Mouse (Mus musculus) ES-E14 (cell line): Measurements from ENCODE around the gene Hacd3. TPM values are rescaled to one million over a fixed set of nuclear protein-coding genes. Genes with fewer than 3 reads are reported as not detected.

Experiments
- DNase-seq: peaks from one replicate; pipeline ENCODE4 v3.0.0-alpha.2; 2013; ENCODE audit warnings: low read depth, low spot score
- H3K27ac ChIP-seq: 2 replicates; pipeline ENCODE4 v1.5.1; 2012; ENCODE audit warnings: low read depth, mild to moderate bottlenecking, low read length, moderate library complexity, mixed read lengths; ENCODE audit not compliant: poor library complexity, insufficient read depth, severe bottlenecking
- H3K36me3 ChIP-seq: 2 replicates; pipeline ENCODE4 v1.6.1; 2012; ENCODE audit warnings: mild to moderate bottlenecking, low read length, moderate library complexity, mixed read lengths; ENCODE audit not compliant: control insufficient read depth, poor library complexity, insufficient read depth, severe bottlenecking
- H3K4me1 ChIP-seq, 2 experiments: fragments of 150-350 bp in 1 of 2; sonication (generic) in 1 of 2; 2 replicates each; pipeline ENCODE4 v1.6.1; 2012; ENCODE audit warnings: low read length in 2 of 2, mild to moderate bottlenecking in 1 of 2, mixed read lengths in 1 of 2; ENCODE audit not compliant: control insufficient read depth in 2 of 2, insufficient read depth in 2 of 2, poor library complexity in 1 of 2
- H3K4me3 ChIP-seq, 2 experiments: fragments of 150-350 bp in 1 of 2; sonication (generic) in 1 of 2; 2 replicates each; pipeline ENCODE4 v1.5.1; 2012; ENCODE audit warnings: low read length in 2 of 2, low read depth in 1 of 2, mild to moderate bottlenecking in 1 of 2, mixed read lengths in 1 of 2; ENCODE audit not compliant: insufficient read depth in 1 of 2, poor library complexity in 1 of 2, severe bottlenecking in 1 of 2
- H3K9ac ChIP-seq: 2 replicates; pipeline ENCODE4 v1.6.1; 2012; ENCODE audit warnings: low read depth, mild to moderate bottlenecking, low read length, mixed read lengths; ENCODE audit not compliant: poor library complexity, insufficient read depth, severe bottlenecking
- H3K9me3 ChIP-seq: fragments of 150-350 bp; sonication (generic); 2 replicates; pipeline ENCODE4 v1.6.1; 2012; ENCODE audit warnings: low read depth, mild to moderate bottlenecking, low read length; ENCODE audit not compliant: control insufficient read depth, insufficient read depth
- CHD2 ChIP-seq: IDR thresholded peaks from 2 replicates; pipeline ENCODE4 v1.6.1; 2014; ENCODE audit warnings: mild to moderate bottlenecking, low read depth, low read length, inconsistent platforms
- HCFC1 ChIP-seq: IDR thresholded peaks from 2 replicates; pipeline ENCODE4 v1.6.1; 2012; ENCODE audit warnings: low read length, inconsistent platforms, borderline replicate concordance; ENCODE audit not compliant: insufficient read depth
- MAFK ChIP-seq: IDR thresholded peaks from 2 replicates; pipeline ENCODE4 v1.6.1; 2014; ENCODE audit warnings: mild to moderate bottlenecking, low read depth, low read length, inconsistent platforms; ENCODE audit not compliant: insufficient read depth
- ZC3H11A ChIP-seq: IDR thresholded peaks from 2 replicates; pipeline ENCODE4 v1.6.1; 2012; ENCODE audit warnings: low read depth, mild to moderate bottlenecking, inconsistent platforms, low read length, borderline replicate concordance
- ZNF384 ChIP-seq: IDR thresholded peaks from 2 replicates; pipeline ENCODE4 v1.6.1; 2012; ENCODE audit warnings: low read depth, low read length, inconsistent platforms
- in situ Hi-C, 2 experiments: fragments of 600-800 bp; cut with MboI; formaldehyde crosslinking; loops; one replicate each; pipeline ENCODE4 v1.15.1; 2025; ENCODE audit warnings: low sequenced_read_pairs in 2 of 2, inconsistent platforms in 1 of 2; ENCODE audit not compliant: unreplicated experiment in 2 of 2
- total RNA-seq: library from RNA; depleted of rRNA; stranded (reverse); fragments of 300-350 nt; gene quantifications from 2 replicates; pipeline ENCODE4 v1.2.3, GENCODE M21; 2012

The Hacd3 gene
- total RNA-seq, 1 experiment, result 50.1 TPM

- Histone ChIP-seq H3K4me3 (no peak overlapping the region), H3K27ac (no peak overlapping the region), H3K36me3 (no peaks in the 10 kb centered on the region), H3K9ac (no peak overlapping the region), H3K9me3 (no peaks in the 10 kb centered on the region), H3K4me1 (peaks cover 0 to under 1% of the 10 kb centered on the region in 2 experiments; a peak in 2 of 4 replicates)
- TF ChIP-seq ZC3H11A, result no peak
- TF ChIP-seq MAFK, result no peak
- in situ Hi-C loops, result no loop called here
- no peak for DNase-seq
Observed at GRCm38 (mm10) chr9:65027241-65027640, 5.7 kb upstream of the Hacd3 start.

GRCm38 (mm10) chr9:65023447-65023846, 2.0 kb upstream of the Hacd3 start:
- H3K4me1 ChIP-seq, result peaks cover 2 to 6% of the 10 kb centered on the region in 2 experiments; a peak in 2 of 4 replicates
- H3K27ac ChIP-seq, result no peak overlapping the region
- in situ Hi-C loops, result no loop called here
- H3K4me3 ChIP-seq, result no peak overlapping the region
- H3K9ac ChIP-seq, result no peak overlapping the region
- TF ChIP-seq ZNF384, result no peak
- no peak for TF ChIP-seq MAFK
- no peak for TF ChIP-seq CHD2
- TF ChIP-seq HCFC1, result no peak
- no peak for TF ChIP-seq ZC3H11A
- H3K9me3 ChIP-seq, result no peaks in the 10 kb centered on the region
- no peaks in the 10 kb centered on the region for H3K36me3 ChIP-seq
- no peak for DNase-seq

- TF ChIP-seq HCFC1 (no peak), ZC3H11A (no peak), CHD2 (no peak), MAFK (peak; percentile 82), ZNF384 (no peak)
- Histone ChIP-seq H3K9ac (no peak overlapping the region), H3K9me3 (no peaks in the 10 kb centered on the region), H3K4me3 (no peak overlapping the region), H3K4me1 (peaks cover 2 to 6% of the 10 kb centered on the region in 2 experiments; a peak in 2 of 4 replicates), H3K36me3 (no peaks in the 10 kb centered on the region), H3K27ac (no peak overlapping the region)
- in situ Hi-C loops, result no loop called here
- DNase-seq, result peak; percentile 15
Observed at GRCm38 (mm10) chr9:65022580-65023135, 1.2 kb upstream of the Hacd3 start.

- peak overlapping the region; percentile 61; the same call in 1 of the 2 replicates for H3K9ac ChIP-seq
- TF ChIP-seq CHD2 (no peak), MAFK (no peak), ZNF384 (no peak), HCFC1 (no peak), ZC3H11A (no peak)
- no peak overlapping the region for H3K27ac ChIP-seq
- DNase-seq, result no peak
- in situ Hi-C loops, result no loop called here
- H3K36me3 ChIP-seq, result no peaks in the 10 kb centered on the region
- peaks cover 2 to 6% of the 10 kb centered on the region in 2 experiments; a peak in 2 of 4 replicates for H3K4me1 ChIP-seq
- peak overlapping the region; percentile 18 to 72; a peak in 3 of 4 replicates for H3K4me3 ChIP-seq
- H3K9me3 ChIP-seq, result no peaks in the 10 kb centered on the region
Observed at GRCm38 (mm10) chr9:65021887-65022579, 540 bp upstream of the Hacd3 start.
